Comparison of ENCODE assay signal across 8 mouse cellular contexts in genomic region chr3:37419458-37419991, GRCm38 (mm10). TPM values are rescaled to one million over a fixed set of nuclear protein-coding genes. Genes with fewer than 3 reads are reported as not detected.
A peak's percentile ranks its signal among the peaks of the same experiment; 100 is the strongest.
DNase-seq lines count a peak whose midpoint lies in the region; ATAC-seq lines count a peak whose summit lies in the region.

Gene Spata5, plus strand, starts transcription at chr3:37419896.

- H3K36me3 ChIP-seq in heart, embryonic 13.5 days, result peaks cover under 1% of the 10 kb centered on the region; the same call in 1 of the 2 replicates
- peaks cover 7% of the 10 kb centered on the region for H3K36me3 ChIP-seq in liver, embryonic 12.5 days
- H3K36me3 ChIP-seq in stomach, embryonic 15.5 days, result no peaks in the 10 kb centered on the region

- peak within 1 kb of the TSS; percentile 91 for H3K4me2 ChIP-seq in heart, embryonic 13.5 days
- peak within 1 kb of the TSS; percentile 81 for H3K4me2 ChIP-seq in liver, embryonic 12.5 days
- H3K4me2 ChIP-seq in stomach, embryonic 15.5 days, result peak within 1 kb of the TSS; percentile 78

- peaks cover 2% of the 10 kb centered on the region; the same call in 1 of the 2 replicates for H3K4me1 ChIP-seq in brown adipose tissue, adult 24 weeks (ENCODE audit: control insufficient read depth, insufficient read depth, insufficient read length, low read length)
- peaks cover 18% of the 10 kb centered on the region for H3K4me1 ChIP-seq in heart, embryonic 13.5 days
- H3K4me1 ChIP-seq in liver, embryonic 12.5 days, result peaks cover 29% of the 10 kb centered on the region
- peaks cover 7% of the 10 kb centered on the region; the same call in 1 of the 2 replicates for H3K4me1 ChIP-seq in stomach, embryonic 15.5 days

- peak within 1 kb of the TSS; percentile 84 for H3K9ac ChIP-seq in heart, embryonic 13.5 days
- peak within 1 kb of the TSS; percentile 86 for H3K9ac ChIP-seq in liver, embryonic 12.5 days
- H3K9ac ChIP-seq in stomach, embryonic 15.5 days, result peak within 1 kb of the TSS; percentile 66

- peak; percentile 97 for ATAC-seq in heart, embryonic 13.5 days (ENCODE audit: extremely low read depth, insufficient number of reproducible peaks, low FRiP score, low TSS enrichment)
- peak; percentile 90 for ATAC-seq in liver, embryonic 12.5 days
- peak; percentile 96 for ATAC-seq in stomach, embryonic 15.5 days (ENCODE audit: insufficient read depth, low FRiP score, low read depth)

- 2% methylated on average over 47 of the region's 50 CpGs for WGBS in heart, embryonic 13.5 days
- under 1% methylated on average over 49 of the region's 50 CpGs for WGBS in liver, embryonic 12.5 days (ENCODE audit: insufficient replicate concordance)
- 1% methylated on average over 46 of the region's 50 CpGs for WGBS in stomach, embryonic 15.5 days

- H3K9me3 ChIP-seq in heart, embryonic 13.5 days, result no peaks in the 10 kb centered on the region
- H3K9me3 ChIP-seq in liver, embryonic 12.5 days (replicated peaks), result no peaks in the 10 kb centered on the region
- H3K9me3 ChIP-seq in stomach, embryonic 15.5 days, result no peaks in the 10 kb centered on the region

- DNase-seq in CD4-positive, CD25-positive, alpha-beta regulatory T cell, adult 2 months (ENCODE audit: low read depth, low spot score), result peak; percentile 100
- DNase-seq in fat pad, adult 2 months (ENCODE audit: extremely low read depth, low read depth, low spot score), result peak; percentile 88
- DNase-seq in kidney, postnatal 10 days, result peak; percentile 100
- DNase-seq in natural killer cell, adult 2 months (ENCODE audit: low spot score in 2 of 2), result peak; percentile 94 to 97

- H3K27me3 ChIP-seq in heart, embryonic 13.5 days (replicated peaks), result no peaks in the 10 kb centered on the region
- no peaks in the 10 kb centered on the region for H3K27me3 ChIP-seq in liver, embryonic 12.5 days (replicated peaks)
- H3K27me3 ChIP-seq in stomach, embryonic 15.5 days (replicated peaks), result no peaks in the 10 kb centered on the region

- peak within 1 kb of the TSS; percentile 95 for H3K4me3 ChIP-seq in brown adipose tissue, adult 24 weeks (ENCODE audit: insufficient read depth, low read depth, low read length)
- peak within 1 kb of the TSS; percentile 64 for H3K4me3 ChIP-seq in heart, embryonic 13.5 days
- H3K4me3 ChIP-seq in liver, embryonic 12.5 days, result peak within 1 kb of the TSS; percentile 99
- peak within 1 kb of the TSS; percentile 90 for H3K4me3 ChIP-seq in stomach, embryonic 15.5 days (replicated peaks)

- peak within 1 kb of the TSS; percentile 82 for H3K27ac ChIP-seq in brown adipose tissue, adult 24 weeks (replicated peaks; ENCODE audit: low read depth, low read length)
- peak within 1 kb of the TSS; percentile 92 for H3K27ac ChIP-seq in heart, embryonic 13.5 days (replicated peaks)
- peak within 1 kb of the TSS; percentile 95 for H3K27ac ChIP-seq in liver, embryonic 12.5 days
- H3K27ac ChIP-seq in stomach, embryonic 15.5 days, result peak within 1 kb of the TSS; percentile 95

RNA-seq across cellular contexts. Expression of gene Spata5, which starts in this region (rescaled TPM):
- polyA plus RNA-seq in brown adipose tissue, adult 24 weeks (2012; ENCODE audit: insufficient read depth, insufficient read length, missing spikeins), result 6.0 and 6.9 TPM in 2 replicates
- polyA plus RNA-seq in heart, embryonic 13.5 days (2015; fragmentation: Nextera tagmentation; extraction: Ambion mirVana), result 21.4 and 23.6 TPM in 2 replicates
- 32.7 and 38.8 TPM in 2 replicates for polyA plus RNA-seq in liver, embryonic 12.5 days (2016; fragmentation: Nextera tagmentation; extraction: Ambion mirVana)
- 28.7 and 29.0 TPM in 2 replicates for polyA plus RNA-seq in stomach, embryonic 15.5 days (2015; fragmentation: Nextera tagmentation; extraction: Ambion mirVana)

Comparison
In these comparisons a context has a peak if more than half of its experiments do, and no peak if none do; other contexts are left out.
1. Peak in every context shown above with its lines: DNase-seq, ATAC-seq, H3K4me3 ChIP-seq and H3K27ac ChIP-seq.